Mouse (Mus musculus) Patski (cell line): ENCODE data around the gene Smc5. TPM values are rescaled to one million over a fixed set of nuclear protein-coding genes. Genes with fewer than 3 reads are reported as not detected.

Experiments used
- ATAC-seq: fragments of 100-300 bp; one replicate; pipeline ENCODE4 v1.8.0; 2021
- CTCF ChIA-PET: fragments of 350-600 bp; sonication (Branson Sonifier 250); formaldehyde crosslinking; loops from one replicate; lab custom pipeline; 2022; ENCODE audit warnings: inconsistent platforms; lab: Charles Lee
- POLR2A ChIA-PET: fragments of 350-600 bp; sonication (Branson Sonifier 250); formaldehyde crosslinking; loops from one replicate; lab custom pipeline; 2022; ENCODE audit warnings: antibody characterized with exemption, inconsistent platforms; lab: Charles Lee
- DNase-seq: peaks from one replicate; pipeline ENCODE4 v3.0.0-alpha.2; 2011; ENCODE audit warnings: low read depth, low spot score
- H3K27me3 ChIP-seq: fragments of 371-371 bp; one replicate; pipeline ENCODE4 v1.5.1; 2021
- CTCF ChIP-seq: fragments of 100-300 bp; IDR thresholded peaks from one replicate; pipeline ENCODE4 v1.5.1; 2021
- in situ Hi-C: fragments of 300-500 bp; cut with MboI; formaldehyde crosslinking; loops from 3 replicates; pipeline ENCODE4 v1.11.1; 2018; ENCODE audit warnings: low pct_unique_long_range_greater_than_20kb, mixed read lengths
- polyA plus RNA-seq: library from polyadenylated mRNA; unstranded; gene quantifications from one replicate; pipeline ENCODE4 v1.2.3, GENCODE M21; 2021

The Smc5 gene
- polyA plus RNA-seq, 1 experiment from 2014 or later = 39.9 TPM

- H3K27me3 ChIP-seq = no peaks in the 10 kb centered on the region
- no peak for TF ChIP-seq CTCF
- no peak for ATAC-seq
- DNase-seq = no peak
- CTCF ChIA-PET = interaction anchor here (0.6 kb wide), 1 partner anchor 325 kb away, joined by 3 read pairs; no protein-coding TSS in a partner anchor
- POLR2A ChIA-PET = no interaction called here
- in situ Hi-C loops = no loop called here
Observed at GRCm38 (mm10) chr19:23191486-23191885, 82.2 kb downstream of the Smc5 start.

GRCm38 (mm10) chr19:23189744-23190143 is 84.0 kb downstream of the Smc5 start:
- ATAC-seq (no peak), DNase-seq (no peak)
- H3K27me3 ChIP-seq = no peaks in the 10 kb centered on the region
- ChIA-PET CTCF (no interaction called here), POLR2A (interaction anchor here (0.7 to 1.6 kb wide), 2 partner anchors 13 to 217 kb away, joined by 4 to 5 read pairs; no protein-coding TSS in a partner anchor)
- in situ Hi-C loops = no loop called here
- no peak for TF ChIP-seq CTCF

- no peaks in the 10 kb centered on the region for H3K27me3 ChIP-seq
- DNase-seq (no peak), ATAC-seq (no peak)
- TF ChIP-seq CTCF = no peak
- in situ Hi-C loops = no loop called here
- CTCF ChIA-PET = no interaction called here
- POLR2A ChIA-PET = interaction anchor here (1.6 kb wide), 1 partner anchor 12 kb away, joined by 4 read pairs; no protein-coding TSS in a partner anchor
Observed at GRCm38 (mm10) chr19:23188986-23189385, 84.7 kb downstream of the Smc5 start.

- H3K27me3 ChIP-seq = no peaks in the 10 kb centered on the region
- in situ Hi-C loops = no loop called here
- no peak for DNase-seq
- ChIA-PET POLR2A (interaction anchor here (1.1 kb wide), 1 partner anchor 9 kb away, joined by 3 read pairs; no protein-coding TSS in a partner anchor), CTCF (interaction anchor here (1.1 kb wide), 1 partner anchor 12 kb away, joined by 3 read pairs; no protein-coding TSS in a partner anchor)
- no peak for TF ChIP-seq CTCF
- ATAC-seq = no peak
Observed at GRCm38 (mm10) chr19:23187732-23188131, 86.0 kb downstream of the Smc5 start.

GRCm38 (mm10) chr19:23184068-23184467 is 89.6 kb downstream of the Smc5 start:
- POLR2A ChIA-PET = interaction anchor here (1.3 kb wide), 1 partner anchor 11 kb away, joined by 3 read pairs; no protein-coding TSS in a partner anchor
- no peak for TF ChIP-seq CTCF
- no peak for ATAC-seq
- no peak for DNase-seq
- in situ Hi-C loops = no loop called here
- no peaks in the 10 kb centered on the region for H3K27me3 ChIP-seq
- CTCF ChIA-PET = interaction anchor here (1.0 to 1.9 kb wide), 3 partner anchors 10 to 22 kb away, joined by 3 to 5 read pairs (median 4); no protein-coding TSS in a partner anchor

- no peaks in the 10 kb centered on the region for H3K27me3 ChIP-seq
- TF ChIP-seq CTCF = no peak
- POLR2A ChIA-PET = interaction anchor here (1.3 kb wide), 1 partner anchor 12 kb away, joined by 3 read pairs; no protein-coding TSS in a partner anchor
- CTCF ChIA-PET = interaction anchor here (1.0 to 1.9 kb wide), 3 partner anchors 11 to 21 kb away, joined by 3 to 5 read pairs (median 4); no protein-coding TSS in a partner anchor
- no peak for ATAC-seq
- in situ Hi-C loops = no loop called here
- DNase-seq = no peak
Observed at GRCm38 (mm10) chr19:23183493-23183892, 90.2 kb downstream of the Smc5 start.

- DNase-seq = no peak
- CTCF ChIA-PET = no interaction called here
- no peak for ATAC-seq
- TF ChIP-seq CTCF = no peak
- in situ Hi-C loops = no loop called here
- no peaks in the 10 kb centered on the region for H3K27me3 ChIP-seq
- POLR2A ChIA-PET = no interaction called here
Observed at GRCm38 (mm10) chr19:23178533-23178932, 95.2 kb downstream of the Smc5 start.

GRCm38 (mm10) chr19:23175511-23175910 is 98.2 kb downstream of the Smc5 start:
- in situ Hi-C loops = no loop called here

GRCm38 (mm10) chr19:23175090-23175489 is 98.6 kb downstream of the Smc5 start:
- no peak for TF ChIP-seq CTCF
- DNase-seq = no peak
- ATAC-seq = no peak
- CTCF ChIA-PET = interaction anchor here (0.7 to 2.9 kb wide), 3 partner anchors 8 to 15 kb away, joined by 3 to 8 read pairs (median 3); no protein-coding TSS in a partner anchor
- in situ Hi-C loops = no loop called here
- H3K27me3 ChIP-seq = no peaks in the 10 kb centered on the region
- POLR2A ChIA-PET = interaction anchor here (1.2 kb wide), 1 partner anchor 9 kb away, joined by 4 read pairs; no protein-coding TSS in a partner anchor

More at GRCm38 (mm10) chr19:23175511-23175910, 98.2 kb downstream of the Smc5 start:
- no peaks in the 10 kb centered on the region for H3K27me3 ChIP-seq
- no peak for DNase-seq
- ChIA-PET POLR2A (interaction anchor here (1.2 kb wide), 1 partner anchor 9 kb away, joined by 4 read pairs; no protein-coding TSS in a partner anchor), CTCF (interaction anchor here (0.7 to 2.9 kb wide), 3 partner anchors 9 to 15 kb away, joined by 3 to 8 read pairs (median 3); no protein-coding TSS in a partner anchor)
- no peak for TF ChIP-seq CTCF
- ATAC-seq = no peak

GRCm38 (mm10) chr19:23171136-23171535 is 102.6 kb downstream of the Smc5 start:
- no peak for ATAC-seq
- in situ Hi-C loops = no loop called here
- POLR2A ChIA-PET = no interaction called here
- DNase-seq = no peak
- H3K27me3 ChIP-seq = no peaks in the 10 kb centered on the region
- no peak for TF ChIP-seq CTCF
- CTCF ChIA-PET = interaction anchor here (1.6 to 2.2 kb wide), 2 partner anchors 12 to 20 kb away, joined by 3 to 5 read pairs; no protein-coding TSS in a partner anchor

GRCm38 (mm10) chr19:23170476-23170875 is 103.2 kb downstream of the Smc5 start:
- ATAC-seq (no peak), DNase-seq (no peak)
- CTCF ChIA-PET = no interaction called here
- no peak for TF ChIP-seq CTCF
- in situ Hi-C loops = no loop called here
- POLR2A ChIA-PET = no interaction called here
- H3K27me3 ChIP-seq = no peaks in the 10 kb centered on the region
